Mouse (Mus musculus) heart, embryonic 10.5 days (tissue): ENCODE data around the gene Mlip. TPM values are rescaled to one million over a fixed set of nuclear protein-coding genes. Genes with fewer than 3 reads are reported as not detected.
A peak's percentile ranks its signal among the peaks of the same experiment; 100 is the strongest.
"Not testable (repeated sequence)": the region's sequence is repeated elsewhere in the genome, so short reads cannot be mapped to it uniquely, and the experiment has no call there.

Source experiments
- DNase-seq: peaks from one replicate; pipeline ENCODE4 v3.0.0-alpha.2; 2017; ENCODE audit warnings: low spot score
- H3K27ac ChIP-seq: fragments of 300-500 bp; sonication (generic); 2 replicates; pipeline ENCODE4 v1.5.1; 2016; ENCODE audit warnings: mild to moderate bottlenecking
- H3K27me3 ChIP-seq: fragments of 300-500 bp; sonication (generic); 2 replicates; pipeline ENCODE4 v1.6.1; 2016; ENCODE audit warnings: mild to moderate bottlenecking; ENCODE audit not compliant: poor library complexity, insufficient read depth, severe bottlenecking
- H3K36me3 ChIP-seq: fragments of 300-500 bp; sonication (generic); 2 replicates; pipeline ENCODE4 v1.6.1; 2016; ENCODE audit warnings: mild to moderate bottlenecking, moderate library complexity
- H3K4me1 ChIP-seq: fragments of 300-500 bp; sonication (generic); 2 replicates; pipeline ENCODE4 v1.6.1; 2016; ENCODE audit warnings: mild to moderate bottlenecking
- H3K4me3 ChIP-seq: fragments of 300-500 bp; sonication (generic); 2 replicates; pipeline ENCODE4 v1.5.1; 2016; ENCODE audit warnings: mild to moderate bottlenecking, moderate library complexity
- H3K9me3 ChIP-seq: fragments of 300-500 bp; sonication (generic); 2 replicates; pipeline ENCODE4 v1.6.1; 2016; ENCODE audit warnings: mild to moderate bottlenecking, moderate library complexity
- WGBS: fragments of 180-500 bp; shearing (Covaris S2); methylation state at CpG from one replicate; pipeline ENCODE4 v1.1.7; 2016; 5-methylcytosine and 5-hydroxymethylcytosine counted together
- polyA plus RNA-seq: library from polyadenylated mRNA; unstranded; fragments of >200 nt; fragmentation: Nextera tagmentation; extraction: Ambion mirVana; gene quantifications from 2 replicates; pipeline ENCODE4 v1.2.1, GENCODE M21; 2016

Mlip gene
- polyA plus RNA-seq, 1 experiment from 2014 or later = 38.6 TPM

DNA sequence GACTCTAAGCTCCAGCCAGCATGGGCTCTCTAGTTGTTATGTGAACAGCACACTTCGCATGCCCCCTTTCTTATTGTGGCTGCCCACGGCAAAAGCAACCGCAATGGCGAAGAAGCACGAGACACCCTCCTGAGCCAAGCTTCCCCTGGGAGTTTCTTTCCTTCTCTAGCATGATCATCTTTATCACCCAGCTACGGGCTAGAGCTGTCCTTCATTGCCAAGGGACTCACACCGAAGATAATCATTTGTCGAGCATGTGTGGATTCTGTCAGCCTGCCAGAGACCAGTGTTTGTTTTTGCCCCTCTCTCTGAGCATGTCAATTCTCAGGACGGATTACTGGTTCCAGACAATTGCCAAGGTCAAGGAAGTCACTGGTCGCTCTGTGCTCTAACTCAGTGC, 24.9 kb upstream of the Mlip start:
- no peaks in the 10 kb centered on the region for H3K36me3 ChIP-seq
- no peaks in the 10 kb centered on the region for H3K9me3 ChIP-seq
- WGBS = 44% methylated on average over 10 of the region's 10 CpGs
- H3K27ac ChIP-seq = peak overlapping the region; percentile 59; the same call in 1 of the 2 replicates
- no peak for DNase-seq
- H3K27me3 ChIP-seq = no peaks in the 10 kb centered on the region
- H3K4me3 ChIP-seq = no peak overlapping the region
- peaks cover 15% of the 10 kb centered on the region for H3K4me1 ChIP-seq

GRCm38 (mm10) chr9:77377082-77377481, 24.3 kb upstream of the Mlip start:
- Histone ChIP-seq H3K9me3 (no peaks in the 10 kb centered on the region), H3K4me1 (peaks cover 9% of the 10 kb centered on the region; the same call in 1 of the 2 replicates), H3K27ac (peak overlapping the region; percentile 59; the same call in 1 of the 2 replicates), H3K4me3 (no peak overlapping the region), H3K27me3 (no peaks in the 10 kb centered on the region), H3K36me3 (no peaks in the 10 kb centered on the region)
- WGBS = 61% methylated on average over 10 of the region's 10 CpGs
- DNase-seq = no peak

DNA sequence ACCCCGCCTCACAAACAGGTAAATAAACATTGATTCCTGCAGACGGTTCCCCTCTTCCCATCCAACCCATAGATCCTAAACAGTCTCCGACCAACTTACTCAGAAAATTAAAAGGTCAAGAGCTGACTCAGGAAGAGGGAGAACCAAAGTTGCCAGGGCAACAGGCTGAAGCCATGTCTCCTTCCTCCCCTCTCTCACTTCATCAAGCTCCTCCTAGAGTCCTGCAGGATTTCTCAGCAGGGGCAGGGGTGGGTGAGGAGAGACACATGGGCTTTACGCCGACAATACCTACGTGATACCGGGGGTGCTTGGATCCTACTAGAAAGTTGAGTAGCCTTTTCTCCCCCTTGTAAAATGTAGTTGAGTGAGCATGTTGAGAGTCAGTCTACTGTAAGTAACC, 23.8 kb upstream of the Mlip start:
- Histone ChIP-seq H3K4me1 (peaks cover 9% of the 10 kb centered on the region; the same call in 1 of the 2 replicates), H3K27me3 (no peaks in the 10 kb centered on the region), H3K36me3 (no peaks in the 10 kb centered on the region), H3K4me3 (no peak overlapping the region), H3K27ac (no peak overlapping the region), H3K9me3 (no peaks in the 10 kb centered on the region)
- DNase-seq = no peak
- 81% methylated on average over 7 of the region's 7 CpGs for WGBS

GRCm38 (mm10) chr9:77370706-77371105, 17.9 kb upstream of the Mlip start:
- Histone ChIP-seq H3K36me3 (no peaks in the 10 kb centered on the region), H3K27ac (no peak overlapping the region), H3K4me1 (0 out of 2 replicates have a peak, but pooled peaks cover 2% of the 10 kb centered on the region), H3K4me3 (no peak overlapping the region), H3K9me3 (no peaks in the 10 kb centered on the region), H3K27me3 (no peaks in the 10 kb centered on the region)
- WGBS = 70% methylated on average over 3 of the region's 3 CpGs
- DNase-seq = no peak

DNA sequence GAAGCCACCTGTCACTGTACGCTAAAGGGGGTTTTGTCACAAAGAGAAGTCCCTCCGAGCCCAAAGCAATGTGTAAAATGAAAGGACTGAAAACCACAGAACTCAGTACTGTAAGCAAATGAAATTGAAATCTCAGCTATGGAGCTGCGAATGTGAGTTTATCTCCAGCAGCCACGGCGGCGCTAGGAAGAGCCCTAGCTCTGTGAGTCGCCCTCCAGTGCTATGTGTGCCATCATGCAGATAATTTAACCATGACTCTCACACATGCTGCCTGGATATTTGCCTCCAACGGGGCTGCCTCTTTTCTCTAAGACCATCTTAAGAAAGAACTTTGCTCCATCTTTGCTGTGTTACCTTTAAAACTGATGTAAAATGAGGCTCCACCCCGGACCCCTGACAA, 16.5 kb upstream of the Mlip start:
- no peak overlapping the region for H3K27ac ChIP-seq
- H3K27me3 ChIP-seq = no peaks in the 10 kb centered on the region
- no peak overlapping the region for H3K4me3 ChIP-seq
- no peaks in the 10 kb centered on the region for H3K9me3 ChIP-seq
- DNase-seq = no peak
- H3K4me1 ChIP-seq = 0 out of 2 replicates have a peak, but pooled peaks cover 2% of the 10 kb centered on the region
- H3K36me3 ChIP-seq = no peaks in the 10 kb centered on the region
- WGBS = 59% methylated on average over 9 of the region's 9 CpGs

DNA sequence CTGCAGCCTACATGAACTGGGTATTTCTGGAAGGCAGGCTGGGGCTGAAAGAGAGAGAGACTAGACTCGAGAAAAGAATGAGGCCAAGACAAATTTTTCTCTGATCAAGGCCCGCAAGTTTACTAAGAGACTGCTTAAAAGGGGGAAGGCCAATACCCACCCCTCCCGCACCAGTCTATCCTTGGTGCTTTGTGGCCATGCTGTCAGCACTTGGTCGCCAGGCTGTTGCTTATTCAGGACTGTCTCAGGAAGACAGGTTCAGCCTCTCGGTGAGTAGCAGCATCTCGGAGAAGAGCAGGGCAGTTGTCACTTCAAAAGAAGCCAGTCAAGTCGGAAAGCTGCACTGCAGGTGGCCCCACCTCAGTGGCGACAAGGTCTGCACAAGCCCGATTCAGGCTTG, 11.9 kb upstream of the Mlip start:
- H3K4me3 ChIP-seq, DNase-seq, H3K27me3 ChIP-seq, H3K4me1 ChIP-seq, H3K27ac ChIP-seq, H3K9me3 ChIP-seq, H3K36me3 ChIP-seq: not testable (repeated sequence)
- 51% methylated on average over 9 of the region's 9 CpGs for WGBS

DNA sequence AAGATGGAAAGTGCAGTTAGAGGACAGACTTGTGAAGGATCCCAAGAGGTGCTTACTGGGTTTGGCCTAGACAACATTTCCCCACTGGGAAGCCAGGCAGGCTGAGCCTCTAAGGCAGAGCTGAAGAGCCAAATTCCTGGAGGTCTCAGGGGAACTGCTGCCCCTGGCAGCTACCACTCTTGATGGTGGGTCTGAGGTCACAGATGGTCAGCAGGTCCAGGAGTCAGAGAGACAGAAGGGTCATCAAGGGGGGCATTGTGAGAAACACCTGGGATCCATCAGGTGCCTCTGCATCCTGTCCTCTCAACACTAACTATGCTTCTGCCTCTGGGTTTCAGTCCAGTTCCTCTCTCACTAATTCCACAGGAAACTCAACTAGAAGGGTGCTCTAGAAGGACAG, 10.1 kb upstream of the Mlip start:
- no peak overlapping the region for H3K27ac ChIP-seq
- H3K27me3 ChIP-seq = no peaks in the 10 kb centered on the region
- no peaks in the 10 kb centered on the region for H3K36me3 ChIP-seq
- DNase-seq = no peak
- H3K4me3 ChIP-seq = no peak overlapping the region
- no peaks in the 10 kb centered on the region for H3K9me3 ChIP-seq
- no peaks in the 10 kb centered on the region for H3K4me1 ChIP-seq

DNA sequence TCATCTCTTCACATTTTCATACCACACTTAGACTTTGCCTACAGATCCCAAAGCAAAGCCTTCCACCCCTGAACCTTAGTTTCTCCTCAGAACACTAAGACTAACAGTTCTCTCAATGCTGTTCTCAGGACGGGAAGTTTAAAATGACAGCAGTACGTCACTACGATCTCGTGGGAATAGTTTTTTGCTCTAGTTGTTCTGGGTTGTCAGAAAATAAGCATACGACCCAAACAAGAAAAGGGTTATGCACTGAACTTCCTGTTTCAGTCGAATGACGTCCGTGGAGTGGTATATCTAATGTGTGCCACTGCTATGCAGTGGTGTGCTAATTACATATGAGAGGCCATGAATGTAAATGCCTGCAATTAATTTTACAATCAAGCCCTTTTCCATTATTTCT, 7.9 kb upstream of the Mlip start:
- Histone ChIP-seq H3K9me3 (no peaks in the 10 kb centered on the region), H3K4me1 (no peaks in the 10 kb centered on the region), H3K36me3 (no peaks in the 10 kb centered on the region), H3K27ac (no peak overlapping the region), H3K4me3 (no peak overlapping the region), H3K27me3 (no peaks in the 10 kb centered on the region)
- 89% methylated on average over 8 of the region's 8 CpGs for WGBS
- no peak for DNase-seq

DNA sequence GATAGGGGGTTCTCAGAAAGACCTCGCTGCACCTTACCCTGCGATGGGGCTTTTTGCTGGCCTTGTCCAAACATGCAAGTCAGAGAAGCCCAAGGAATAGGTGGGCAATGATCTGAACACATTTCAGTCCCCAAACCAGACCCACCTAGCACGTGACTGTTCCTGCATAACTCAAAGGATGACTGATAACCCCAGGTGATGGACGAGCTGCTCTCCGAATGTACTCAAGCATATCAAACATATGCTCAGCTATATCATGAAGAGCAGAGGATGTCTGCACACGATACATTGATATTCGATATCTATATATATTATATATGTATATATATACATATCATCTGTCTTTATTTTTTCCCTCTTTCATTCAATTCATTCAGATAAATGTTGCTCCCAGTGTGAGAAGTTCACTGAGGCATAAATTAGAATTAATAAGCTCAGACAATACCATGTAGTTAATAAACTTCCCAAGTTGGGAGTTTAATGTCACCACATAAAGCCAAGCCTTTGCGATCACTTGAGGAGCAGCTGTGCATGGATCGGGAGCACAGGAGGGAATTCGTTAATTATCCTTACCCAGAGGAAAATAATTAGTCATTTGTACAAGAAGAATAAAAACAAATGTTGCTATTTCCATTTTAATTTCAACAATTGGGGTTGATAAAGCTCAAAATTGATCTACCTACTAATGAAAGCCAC, 6.7 kb upstream of the Mlip start:
- Histone ChIP-seq H3K36me3 (no peaks in the 10 kb centered on the region), H3K27me3 (no peaks in the 10 kb centered on the region), H3K4me1 (no peaks in the 10 kb centered on the region), H3K9me3 (no peaks in the 10 kb centered on the region), H3K4me3 (no peak overlapping the region), H3K27ac (no peak overlapping the region)
- DNase-seq = no peak
- 86% methylated on average over 10 of the region's 10 CpGs for WGBS

- Histone ChIP-seq H3K4me1 (peaks cover 19% of the 10 kb centered on the region), H3K27ac (no peak overlapping the region), H3K4me3 (no peak overlapping the region), H3K27me3 (no peaks in the 10 kb centered on the region), H3K9me3 (no peaks in the 10 kb centered on the region), H3K36me3 (no peaks in the 10 kb centered on the region)
- no peak for DNase-seq
- WGBS = 79% methylated on average over 4 of the region's 4 CpGs
Observed at GRCm38 (mm10) chr9:77353942-77354341, 1.2 kb upstream of the Mlip start.

- H3K27ac ChIP-seq = peak overlapping the region; percentile 84
- H3K9me3 ChIP-seq = no peaks in the 10 kb centered on the region
- peaks cover 35% of the 10 kb centered on the region for H3K4me1 ChIP-seq
- no peaks in the 10 kb centered on the region for H3K27me3 ChIP-seq
- H3K36me3 ChIP-seq = no peaks in the 10 kb centered on the region
- H3K4me3 ChIP-seq = peak overlapping the region; percentile 56
- 18% methylated on average over 7 of the region's 7 CpGs for whole genome bisulfite sequencing
- DNase-seq = no peak
Observed at GRCm38 (mm10) chr9:77347704-77348103, 5.1 kb downstream of the Mlip start.

GRCm38 (mm10) chr9:77344318-77344717, 8.5 kb downstream of the Mlip start:
- DNase-seq = no peak
- Histone ChIP-seq H3K27me3 (no peaks in the 10 kb centered on the region), H3K4me1 (peaks cover 39% of the 10 kb centered on the region), H3K36me3 (no peaks in the 10 kb centered on the region), H3K9me3 (no peaks in the 10 kb centered on the region), H3K4me3 (peak overlapping the region; percentile 56), H3K27ac (peak overlapping the region; percentile 84; the same call in 1 of the 2 replicates)
- 46% methylated on average over 7 of the region's 7 CpGs for WGBS

DNA sequence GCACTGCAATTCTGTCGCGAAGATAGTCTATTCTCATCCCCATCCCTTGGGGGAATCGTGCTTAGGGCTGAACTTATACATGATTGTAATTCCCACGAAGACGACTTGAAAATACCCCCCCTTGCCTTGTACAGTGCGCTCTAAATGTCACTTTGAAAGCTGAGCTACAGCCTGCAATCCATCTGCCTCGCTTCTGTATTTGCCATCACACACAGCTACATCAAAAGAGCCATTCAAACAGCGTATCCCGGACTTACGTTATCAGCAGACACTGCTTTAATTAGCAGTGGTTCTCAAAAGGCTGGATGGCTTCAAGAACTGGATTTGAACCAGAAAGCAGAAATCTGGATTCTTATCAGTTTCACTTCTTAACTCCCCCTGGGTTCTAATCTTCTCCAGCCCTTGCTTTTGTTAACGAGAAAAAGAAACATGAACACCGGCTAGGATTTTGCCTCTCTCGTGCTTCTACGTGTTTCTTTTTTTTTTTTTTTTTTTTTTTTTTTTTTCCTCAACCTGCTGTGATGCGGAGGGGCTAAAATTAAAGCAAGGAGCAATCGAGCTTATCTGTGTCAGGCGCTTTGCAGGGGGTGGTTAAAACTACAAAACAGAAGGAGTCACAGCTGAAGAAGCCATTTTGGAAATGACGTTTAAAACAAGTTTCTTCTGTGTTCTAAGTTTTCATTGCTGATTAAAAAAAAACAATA, 12.5 kb downstream of the Mlip start:
- peak overlapping the region; percentile 40 for H3K4me3 ChIP-seq
- DNase-seq = peak; percentile 77

More for the DNA sequence above, 12.5 kb downstream of the Mlip start:
- Histone ChIP-seq H3K9me3 (no peaks in the 10 kb centered on the region), H3K4me1 (peaks cover 33% of the 10 kb centered on the region), H3K36me3 (0 out of 2 replicates have a peak, but pooled peaks cover 3% of the 10 kb centered on the region), H3K27me3 (no peaks in the 10 kb centered on the region), H3K27ac (peak overlapping the region; percentile 81)
- WGBS = 11% methylated on average over 18 of the region's 18 CpGs
